Mouse (Mus musculus): Measurements from ENCODE around the gene 1810055G02Rik. TPM values are rescaled to one million over a fixed set of nuclear protein-coding genes. Genes with fewer than 3 reads are reported as not detected.
A peak's percentile ranks its signal among the peaks of the same experiment; 100 is the strongest.

1810055G02Rik gene
- polyA plus RNA-seq (2015; fragmentation: Nextera tagmentation; extraction: Ambion mirVana) = 28.3 and 32.4 TPM in 2 replicates

- H3K27me3 ChIP-seq (ENCODE audit: control insufficient read depth, insufficient read depth, low read depth, low read length) = no peaks in the 10 kb centered on the region
- no peaks in the 10 kb centered on the region for H3K9me3 ChIP-seq (ENCODE audit: control insufficient read depth, low read length)
- peak; percentile 98 for ATAC-seq (ENCODE audit: low read depth)
- peak within 1 kb of the TSS; percentile 91 for H3K9ac ChIP-seq (ENCODE audit: low read length)
- peak within 1 kb of the TSS; percentile 83 for H3K27ac ChIP-seq (ENCODE audit: low read length)
- H3K4me2 ChIP-seq (ENCODE audit: low read depth, low read length) = peak within 1 kb of the TSS; percentile 72
- peaks cover 16% of the 10 kb centered on the region for H3K4me1 ChIP-seq (replicated peaks; ENCODE audit: control insufficient read depth, insufficient read depth, low read length)
- peak within 1 kb of the TSS; percentile 97 for H3K4me3 ChIP-seq (ENCODE audit: low read length)
- H3K36me3 ChIP-seq (ENCODE audit: control insufficient read depth, insufficient read depth, low read length) = peaks cover 2% of the 10 kb centered on the region; the same call in 1 of the 2 replicates
- WGBS = under 1% methylated on average over 61 of the region's 61 CpGs
Observed at GRCm38 (mm10) chr19:3708078-3709012, at the start of gene 1810055G02Rik. 1810055G02Rik (plus strand) TSS chr19:3708293.

DNA sequence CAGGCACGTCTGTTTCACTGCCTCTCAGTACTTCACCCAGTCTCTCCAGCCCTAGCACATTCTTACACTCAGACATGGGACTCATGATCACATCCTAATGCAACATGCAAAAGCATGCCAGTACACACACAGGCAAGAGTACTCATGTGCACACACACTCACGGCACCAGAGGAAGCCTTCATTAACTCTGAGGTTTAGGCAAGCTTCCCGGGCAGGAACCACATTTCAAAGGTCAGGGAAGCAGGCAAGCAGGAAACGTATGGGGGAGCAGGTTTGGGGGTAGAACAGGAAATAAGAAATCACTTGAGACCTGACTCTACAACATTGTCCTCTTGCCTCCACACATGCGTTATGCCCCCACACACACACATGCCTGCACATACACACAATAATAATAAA, 42.6 kb upstream of the 1810055G02Rik start:
- H3K9ac ChIP-seq (ENCODE audit: low read length) = no peak overlapping the region
- H3K27me3 ChIP-seq (ENCODE audit: control insufficient read depth, insufficient read depth, low read depth, low read length) = no peaks in the 10 kb centered on the region
- no peak overlapping the region for H3K4me3 ChIP-seq (ENCODE audit: low read length)
- H3K4me1 ChIP-seq (replicated peaks; ENCODE audit: control insufficient read depth, insufficient read depth, low read length) = peaks cover 52% of the 10 kb centered on the region
- peak overlapping the region; percentile 74 for H3K27ac ChIP-seq (ENCODE audit: low read length)
- no peak overlapping the region for H3K4me2 ChIP-seq (ENCODE audit: low read depth, low read length)
- H3K36me3 ChIP-seq (ENCODE audit: control insufficient read depth, insufficient read depth, low read length) = no peaks in the 10 kb centered on the region
- H3K9me3 ChIP-seq (ENCODE audit: control insufficient read depth, low read length) = no peaks in the 10 kb centered on the region
- peak; percentile 17; the same call in 1 of the 2 replicates for ATAC-seq (ENCODE audit: low read depth)
- 28% methylated on average over 5 of the region's 5 CpGs for WGBS

GRCm38 (mm10) chr19:3666632-3667031, 41.5 kb upstream of the 1810055G02Rik start:
- no peak for ATAC-seq (ENCODE audit: low read depth)

DNA sequence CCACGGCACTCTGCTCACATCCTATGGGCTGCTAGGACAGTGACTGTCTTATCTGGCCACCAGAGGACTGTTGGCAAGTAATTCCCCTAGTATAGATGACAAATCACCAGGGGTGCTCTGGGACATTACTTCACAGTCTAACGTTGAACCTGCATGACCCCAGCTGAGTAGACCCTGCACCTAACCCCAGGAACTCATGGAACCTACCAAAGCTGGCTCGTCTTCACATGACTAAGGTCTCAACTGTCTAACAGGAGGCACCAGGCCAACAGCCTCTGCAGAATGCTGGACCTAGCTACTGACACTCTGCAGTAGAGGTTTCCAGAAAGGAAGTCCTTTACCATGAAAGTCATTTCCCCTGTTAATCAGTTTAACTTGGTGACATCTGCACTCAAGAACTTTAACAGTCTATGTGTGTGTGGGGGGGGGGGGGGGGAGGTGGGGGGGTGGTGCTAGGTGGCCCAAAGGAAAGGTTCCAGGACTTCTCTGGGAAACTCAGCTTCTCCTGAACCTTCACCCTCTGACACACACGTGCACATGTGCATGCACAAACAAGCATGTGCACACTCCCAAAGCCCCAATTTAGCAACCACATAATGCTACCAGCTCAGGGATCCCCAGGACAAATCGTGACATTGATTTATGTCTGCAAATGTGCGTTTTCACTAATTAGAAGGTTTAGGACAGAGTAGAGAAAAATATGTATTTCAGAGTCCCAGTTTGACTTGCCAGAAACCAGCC, 40.8 kb upstream of the 1810055G02Rik start:
- Histone ChIP-seq H3K27ac (ENCODE audit: low read length) (peak overlapping the region; percentile 74), H3K36me3 (ENCODE audit: control insufficient read depth, insufficient read depth, low read length) (peaks cover 7% of the 10 kb centered on the region), H3K27me3 (ENCODE audit: control insufficient read depth, insufficient read depth, low read depth, low read length) (no peaks in the 10 kb centered on the region), H3K9me3 (ENCODE audit: control insufficient read depth, low read length) (no peaks in the 10 kb centered on the region), H3K4me1 (replicated peaks; ENCODE audit: control insufficient read depth, insufficient read depth, low read length) (peaks cover 50% of the 10 kb centered on the region), H3K4me2 (ENCODE audit: low read depth, low read length) (no peak overlapping the region), H3K4me3 (ENCODE audit: low read length) (no peak overlapping the region), H3K9ac (ENCODE audit: low read length) (peak overlapping the region; percentile 20; the same call in 1 of the 2 replicates)
- 50% methylated on average over 6 of the region's 6 CpGs for WGBS
- ATAC-seq (ENCODE audit: low read depth) = no peak

More at GRCm38 (mm10) chr19:3666632-3667031, 41.5 kb upstream of the 1810055G02Rik start:
- no peaks in the 10 kb centered on the region for H3K9me3 ChIP-seq (ENCODE audit: control insufficient read depth, low read length)
- peak overlapping the region; percentile 74 for H3K27ac ChIP-seq (ENCODE audit: low read length)
- peaks cover 50% of the 10 kb centered on the region for H3K4me1 ChIP-seq (replicated peaks; ENCODE audit: control insufficient read depth, insufficient read depth, low read length)
- H3K27me3 ChIP-seq (ENCODE audit: control insufficient read depth, insufficient read depth, low read depth, low read length) = no peaks in the 10 kb centered on the region
- H3K36me3 ChIP-seq (ENCODE audit: control insufficient read depth, insufficient read depth, low read length) = peaks cover 2% of the 10 kb centered on the region
- no peak overlapping the region for H3K9ac ChIP-seq (ENCODE audit: low read length)
- H3K4me3 ChIP-seq (ENCODE audit: low read length) = no peak overlapping the region
- WGBS = 58% methylated on average over 2 of the region's 2 CpGs
- no peak overlapping the region for H3K4me2 ChIP-seq (ENCODE audit: low read depth, low read length)

DNA sequence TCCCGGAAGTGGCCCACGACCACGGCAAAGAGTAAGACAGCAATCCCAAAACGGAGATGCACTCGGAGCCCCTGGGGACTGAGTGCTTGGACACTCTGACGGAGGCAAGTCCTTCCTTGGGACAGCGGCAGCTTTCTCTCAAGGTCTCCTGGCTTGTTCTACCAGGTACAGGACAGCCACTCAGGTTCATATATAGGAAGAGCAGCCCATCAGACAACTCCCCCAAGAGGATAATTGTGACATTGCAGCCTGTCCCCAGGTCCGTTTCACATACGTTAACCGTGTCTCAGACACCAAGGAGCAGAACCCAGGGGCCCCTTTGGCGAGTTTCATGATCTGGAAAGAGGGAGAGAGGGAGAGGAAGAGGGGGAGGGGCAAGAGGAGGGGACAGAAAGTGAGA, 40.1 kb upstream of the 1810055G02Rik start:
- Histone ChIP-seq H3K4me3 (ENCODE audit: low read length) (no peak overlapping the region), H3K27ac (ENCODE audit: low read length) (peak overlapping the region; percentile 63), H3K4me1 (replicated peaks; ENCODE audit: control insufficient read depth, insufficient read depth, low read length) (peaks cover 50% of the 10 kb centered on the region), H3K9me3 (ENCODE audit: control insufficient read depth, low read length) (no peaks in the 10 kb centered on the region), H3K27me3 (ENCODE audit: control insufficient read depth, insufficient read depth, low read depth, low read length) (no peaks in the 10 kb centered on the region), H3K9ac (ENCODE audit: low read length) (0 out of 2 replicates have a peak overlapping the region, but pooled peaks have one; percentile 1), H3K4me2 (ENCODE audit: low read depth, low read length) (no peak overlapping the region), H3K36me3 (ENCODE audit: control insufficient read depth, insufficient read depth, low read length) (peaks cover 12% of the 10 kb centered on the region)
- ATAC-seq (ENCODE audit: low read depth) = no peak
- WGBS = 71% methylated on average over 11 of the region's 11 CpGs

- Histone ChIP-seq H3K4me1 (replicated peaks; ENCODE audit: control insufficient read depth, insufficient read depth, low read length) (peaks cover 50% of the 10 kb centered on the region), H3K4me2 (ENCODE audit: low read depth, low read length) (no peak overlapping the region), H3K9me3 (ENCODE audit: control insufficient read depth, low read length) (peaks cover 3% of the 10 kb centered on the region; the same call in 1 of the 2 replicates), H3K4me3 (ENCODE audit: low read length) (no peak overlapping the region), H3K27ac (ENCODE audit: low read length) (peak overlapping the region; percentile 92), H3K9ac (ENCODE audit: low read length) (peak overlapping the region; percentile 12; the same call in 1 of the 2 replicates), H3K36me3 (ENCODE audit: control insufficient read depth, insufficient read depth, low read length) (peaks cover 16% of the 10 kb centered on the region), H3K27me3 (ENCODE audit: control insufficient read depth, insufficient read depth, low read depth, low read length) (no peaks in the 10 kb centered on the region)
- no peak for ATAC-seq (ENCODE audit: low read depth)
- 54% methylated on average over 10 of the region's 10 CpGs for WGBS
Observed at GRCm38 (mm10) chr19:3668551-3668950, 39.5 kb upstream of the 1810055G02Rik start.

- Histone ChIP-seq H3K4me1 (replicated peaks; ENCODE audit: control insufficient read depth, insufficient read depth, low read length) (peaks cover 50% of the 10 kb centered on the region), H3K4me3 (ENCODE audit: low read length) (no peak overlapping the region; the same call in 1 of the 2 replicates), H3K36me3 (ENCODE audit: control insufficient read depth, insufficient read depth, low read length) (peaks cover 16% of the 10 kb centered on the region), H3K9ac (ENCODE audit: low read length) (no peak overlapping the region; the same call in 1 of the 2 replicates), H3K4me2 (ENCODE audit: low read depth, low read length) (peak overlapping the region; percentile 34), H3K9me3 (ENCODE audit: control insufficient read depth, low read length) (peaks cover 3% of the 10 kb centered on the region; the same call in 1 of the 2 replicates), H3K27ac (ENCODE audit: low read length) (peak overlapping the region; percentile 92), H3K27me3 (ENCODE audit: control insufficient read depth, insufficient read depth, low read depth, low read length) (no peaks in the 10 kb centered on the region)
- peak; percentile 78 for ATAC-seq (ENCODE audit: low read depth)
- 41% methylated on average over 13 of the region's 13 CpGs for WGBS
Observed at GRCm38 (mm10) chr19:3669100-3669499, 39.0 kb upstream of the 1810055G02Rik start.

DNA sequence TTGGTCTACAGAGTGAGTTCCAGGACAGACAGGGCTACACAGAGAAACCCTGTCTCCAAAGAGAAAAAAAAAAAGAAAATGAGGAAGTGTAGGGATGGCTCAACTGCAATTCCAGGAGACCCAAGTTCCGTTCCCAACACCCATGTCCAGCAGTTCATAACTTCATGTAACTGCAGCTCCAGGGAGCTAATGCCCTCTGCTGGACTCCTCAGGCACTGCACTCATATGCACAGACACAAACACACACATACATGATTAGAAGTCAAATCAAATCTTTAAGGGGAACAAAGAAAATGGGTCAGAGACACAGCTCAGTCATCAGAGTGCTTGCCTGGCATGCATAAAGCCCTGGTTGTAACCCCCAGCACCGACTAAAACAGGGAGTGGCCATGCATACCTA, 34.9 kb upstream of the 1810055G02Rik start:
- Histone ChIP-seq H3K27ac (ENCODE audit: low read length) (no peak overlapping the region), H3K9me3 (ENCODE audit: control insufficient read depth, low read length) (peaks cover 3% of the 10 kb centered on the region; the same call in 1 of the 2 replicates), H3K4me2 (ENCODE audit: low read depth, low read length) (no peak overlapping the region), H3K4me3 (ENCODE audit: low read length) (no peak overlapping the region), H3K36me3 (ENCODE audit: control insufficient read depth, insufficient read depth, low read length) (peaks cover 16% of the 10 kb centered on the region), H3K9ac (ENCODE audit: low read length) (no peak overlapping the region), H3K4me1 (replicated peaks; ENCODE audit: control insufficient read depth, insufficient read depth, low read length) (peaks cover 23% of the 10 kb centered on the region), H3K27me3 (ENCODE audit: control insufficient read depth, insufficient read depth, low read depth, low read length) (no peaks in the 10 kb centered on the region)
- WGBS = 86% methylated on average over 2 of the region's 2 CpGs
- ATAC-seq (ENCODE audit: low read depth) = no peak
